Mouse (Mus musculus): ENCODE measurements at regions not wholly inside any gene's neighbourhood (a gene's known extent, or its start where the extent isn't known, plus 50 kb on each side); places are given as distances from the start of the nearest gene placed in this dataset.
"Not testable (repeated sequence)": the region's sequence is repeated elsewhere in the genome, so short reads cannot be mapped to it uniquely, and the experiment has no call there.

DNA sequence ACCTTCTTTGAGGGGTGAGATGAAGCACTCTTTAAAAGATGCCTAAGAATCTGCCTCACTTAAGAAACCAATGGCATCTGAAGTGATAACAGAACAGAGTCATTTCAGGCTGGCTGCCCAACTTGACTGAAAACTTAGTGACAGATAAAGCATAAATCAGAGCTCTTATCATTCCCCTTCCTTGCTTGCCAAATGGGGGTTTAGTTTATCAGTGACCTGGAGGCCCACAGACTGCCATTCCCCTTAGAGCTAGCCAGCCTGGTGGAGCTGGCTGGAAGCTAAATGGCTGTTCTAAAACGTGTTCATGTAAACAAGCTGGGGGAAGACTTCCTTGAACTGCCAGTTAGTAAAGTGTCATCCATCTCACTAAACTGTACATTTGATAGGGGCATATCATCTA, 373.8 kb downstream of the Fbxo8 start:
- no peaks in the 10 kb centered on the region for H3K27me3 ChIP-seq
- CTCF ChIA-PET = interaction anchor here (1.1 kb wide), 1 partner anchor 40 kb away, joined by 3 read pairs; no protein-coding TSS in a partner anchor
- no peak for DNase-seq (ENCODE audit: low read depth, low spot score)

DNA sequence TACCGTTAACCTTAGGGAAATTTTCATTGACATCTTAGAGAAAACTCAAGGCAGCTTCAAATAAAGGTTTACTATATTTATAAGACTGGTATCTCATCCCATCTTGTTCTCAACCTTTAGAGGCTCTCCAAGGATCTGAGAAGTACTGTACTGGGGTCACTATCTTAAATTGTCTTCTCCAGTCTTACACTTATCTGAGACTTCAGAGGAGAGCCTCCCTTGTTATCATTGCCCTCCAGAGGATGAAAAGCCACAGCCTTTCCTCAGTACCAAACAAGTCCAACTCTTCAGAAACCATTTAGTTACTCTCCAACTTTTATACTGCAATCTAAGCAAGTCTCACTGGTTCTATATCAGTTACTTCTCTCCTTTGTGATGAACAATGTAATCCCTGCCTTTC, 376.3 kb downstream of the Fbxo8 start:
- no peak for ATAC-seq
- DNase-seq (ENCODE audit: low read depth, low spot score) = no peak
- ChIA-PET CTCF (no interaction called here), POLR2A (interaction anchor here (0.6 kb wide), 1 partner anchor 475 kb away, joined by 3 read pairs; no protein-coding TSS in a partner anchor)
- H3K27me3 ChIP-seq = no peaks in the 10 kb centered on the region
- in situ Hi-C loops (cut with MboI; ENCODE audit: low pct_unique_long_range_greater_than_20kb) = no loop called here
- no peak for TF ChIP-seq CTCF (IDR thresholded peaks at IDR 0.05)

More for the DNA sequence above, 373.8 kb downstream of the Fbxo8 start:
- ATAC-seq = no peak
- in situ Hi-C loops (cut with MboI; ENCODE audit: low pct_unique_long_range_greater_than_20kb) = no loop called here
- TF ChIP-seq CTCF (IDR thresholded peaks at IDR 0.05) = no peak
- POLR2A ChIA-PET = no interaction called here

DNA sequence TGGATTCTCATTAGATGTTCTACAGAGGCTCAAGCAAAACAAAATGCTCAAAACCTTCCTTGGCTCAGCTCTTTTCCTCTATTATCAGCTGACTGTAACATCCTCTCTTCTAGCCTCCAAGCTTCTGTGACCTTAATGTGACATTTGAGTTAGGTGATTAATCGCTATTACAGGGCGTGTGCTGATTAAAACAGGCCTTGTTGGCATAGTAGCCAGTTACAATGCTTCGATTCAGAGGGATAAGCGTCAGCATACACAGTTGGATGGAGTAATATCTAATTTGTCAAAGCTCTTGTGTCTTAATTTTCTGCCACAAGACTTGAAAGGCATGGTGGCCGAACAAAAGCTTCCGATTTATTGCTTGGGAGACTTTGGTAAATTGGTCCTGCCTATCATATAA, 378.2 kb downstream of the Fbxo8 start:
- ChIA-PET CTCF (no interaction called here), POLR2A (interaction anchor here (0.6 kb wide), 1 partner anchor 11 kb away, joined by 3 read pairs; no protein-coding TSS in a partner anchor)
- no peak for ATAC-seq
- TF ChIP-seq CTCF (IDR thresholded peaks at IDR 0.05) = no peak
- no peaks in the 10 kb centered on the region for H3K27me3 ChIP-seq
- in situ Hi-C loops (cut with MboI; ENCODE audit: low pct_unique_long_range_greater_than_20kb) = no loop called here
- no peak for DNase-seq (ENCODE audit: low read depth, low spot score)

DNA sequence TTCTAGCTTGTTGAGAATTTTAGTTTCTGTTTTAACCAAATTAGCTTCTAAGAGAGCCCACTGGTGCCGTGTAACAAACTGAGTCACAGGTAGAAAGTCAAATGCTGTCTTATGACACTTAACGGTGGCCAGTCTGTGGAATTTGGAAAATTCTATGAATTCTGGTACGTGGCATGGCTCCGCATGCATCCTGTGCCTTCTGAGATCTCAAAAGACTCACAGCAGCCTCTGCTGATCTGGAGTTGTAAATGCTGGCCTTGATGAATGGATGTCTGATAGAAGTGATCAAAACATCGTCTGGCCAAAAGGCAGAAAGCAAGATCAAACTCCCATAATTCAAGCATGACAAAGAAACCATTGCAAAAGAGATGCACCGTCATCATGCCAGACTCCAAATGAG, 381.5 kb downstream of the Fbxo8 start:
- ATAC-seq (peak; percentile 85), DNase-seq (ENCODE audit: low read depth, low spot score) (no peak)
- TF ChIP-seq CTCF (IDR thresholded peaks at IDR 0.05) = peak; percentile 61
- in situ Hi-C loops (cut with MboI; ENCODE audit: low pct_unique_long_range_greater_than_20kb) = no loop called here
- POLR2A ChIA-PET = no interaction called here
- H3K27me3 ChIP-seq = no peaks in the 10 kb centered on the region
- CTCF ChIA-PET = interaction anchor here (1.4 to 2.3 kb wide), 2 partner anchors 10 to 49 kb away, joined by 3 to 7 read pairs; no protein-coding TSS in a partner anchor

DNA sequence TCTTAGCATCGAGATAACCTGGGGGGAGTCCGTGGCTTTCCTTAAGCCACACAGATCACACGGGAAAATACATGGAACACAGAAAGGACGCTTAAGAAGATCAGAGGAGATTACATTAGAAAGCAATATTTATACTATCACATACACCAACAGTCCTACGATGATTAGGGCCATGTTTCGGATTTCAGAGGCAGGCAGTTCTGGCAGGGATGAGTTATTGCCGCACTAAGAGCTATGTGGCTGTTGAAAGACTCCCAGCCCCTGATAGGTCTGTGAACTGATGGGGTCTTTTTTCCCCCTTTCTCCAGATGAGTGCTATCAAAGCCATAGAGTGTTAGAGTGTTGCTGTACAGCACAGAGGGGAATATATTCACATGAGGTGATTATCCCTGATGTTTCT, 358.6 kb upstream of the Hand2 start:
- no peak for TF ChIP-seq CTCF (IDR thresholded peaks at IDR 0.05)
- no peaks in the 10 kb centered on the region for H3K27me3 ChIP-seq
- in situ Hi-C loops (cut with MboI; ENCODE audit: low pct_unique_long_range_greater_than_20kb) = no loop called here
- ChIA-PET POLR2A (no interaction called here), CTCF (interaction anchor here (1.3 kb wide), 1 partner anchor 11 kb away, joined by 3 read pairs; no protein-coding TSS in a partner anchor)
- DNase-seq (ENCODE audit: low read depth, low spot score) (no peak), ATAC-seq (no peak)

DNA sequence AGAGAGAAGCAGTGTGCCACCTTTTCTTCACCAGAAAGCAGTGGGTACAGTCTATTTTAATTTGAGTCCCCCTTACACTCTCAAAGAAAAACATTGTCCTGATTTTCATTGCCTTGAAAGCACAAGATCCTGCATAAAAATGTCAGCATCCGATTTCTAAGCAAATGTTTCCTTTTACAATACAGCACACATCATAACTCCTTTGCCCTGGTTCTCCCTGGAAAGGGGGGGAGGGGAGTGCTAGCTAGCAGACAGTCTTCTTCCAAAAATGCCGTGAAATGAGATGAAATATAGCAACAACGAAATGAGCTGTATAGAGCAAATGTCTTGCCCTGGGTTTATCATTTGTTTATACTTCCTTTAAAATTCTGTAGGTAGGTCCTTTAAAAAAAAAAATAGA, 350.5 kb upstream of the Hand2 start:
- in situ Hi-C loops (cut with MboI; ENCODE audit: low pct_unique_long_range_greater_than_20kb) = no loop called here
- TF ChIP-seq CTCF (IDR thresholded peaks at IDR 0.05) = no peak
- no peak for ATAC-seq
- DNase-seq (ENCODE audit: low read depth, low spot score) = no peak
- POLR2A ChIA-PET = interaction anchor here (0.7 kb wide), 1 partner anchor 284 kb away, joined by 9 read pairs; no protein-coding TSS in a partner anchor
- no peaks in the 10 kb centered on the region for H3K27me3 ChIP-seq
- CTCF ChIA-PET = interaction anchor here (2.0 kb wide), 1 partner anchor 13 kb away, joined by 5 read pairs; no protein-coding TSS in a partner anchor

DNA sequence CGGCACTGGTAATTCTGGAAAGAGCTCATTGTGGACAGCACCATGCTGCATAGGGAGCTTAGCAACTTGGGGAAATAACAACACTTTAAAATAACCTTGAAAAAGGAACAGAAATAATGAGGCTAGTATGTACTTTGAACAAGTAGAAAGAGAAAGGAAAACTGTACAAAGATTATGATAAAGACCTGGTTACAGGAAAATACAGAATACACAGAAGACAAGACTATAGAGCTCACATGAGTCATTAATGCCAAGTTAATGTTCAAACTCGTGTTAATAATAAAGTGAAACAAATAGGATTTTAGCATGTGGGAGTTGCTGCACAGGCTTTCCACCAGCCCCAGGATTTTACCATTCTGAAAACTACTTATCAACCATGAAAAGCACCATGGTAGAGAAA, 341.8 kb upstream of the Hand2 start:
- in situ Hi-C loops (cut with MboI; ENCODE audit: low pct_unique_long_range_greater_than_20kb) = no loop called here
- H3K27me3 ChIP-seq = no peaks in the 10 kb centered on the region
- DNase-seq (ENCODE audit: low read depth, low spot score) = peak; percentile 47
- ChIA-PET POLR2A (interaction anchor here (1.0 kb wide), 1 partner anchor 19 kb away, joined by 3 read pairs; no protein-coding TSS in a partner anchor), CTCF (interaction anchor here (0.6 kb wide), 1 partner anchor 46 kb away, joined by 3 read pairs; no protein-coding TSS in a partner anchor)
- peak; percentile 80 for ATAC-seq
- no peak for TF ChIP-seq CTCF (IDR thresholded peaks at IDR 0.05)

DNA sequence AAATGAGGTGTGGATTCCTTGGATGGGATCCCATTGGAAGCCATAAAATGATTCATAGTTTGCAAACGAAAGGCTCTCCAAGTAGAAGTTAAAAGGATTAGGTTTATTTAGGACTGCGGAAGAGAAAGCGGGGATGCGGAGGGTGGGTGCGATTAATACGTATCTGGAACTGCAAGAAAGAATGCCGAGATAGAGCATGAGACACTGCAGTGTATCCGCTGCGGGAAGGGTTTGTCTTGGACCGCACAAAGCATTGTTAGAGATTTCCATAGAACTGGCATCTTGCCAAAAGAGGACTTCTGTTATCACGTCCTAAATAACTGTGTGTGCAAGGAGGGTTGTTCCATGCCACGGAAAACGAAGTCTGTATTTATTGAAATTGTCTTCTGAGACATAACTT, 341.4 kb upstream of the Hand2 start:
- in situ Hi-C loops (cut with MboI; ENCODE audit: low pct_unique_long_range_greater_than_20kb) = no loop called here
- ATAC-seq (no peak), DNase-seq (ENCODE audit: low read depth, low spot score) (peak; percentile 1)
- no peak for TF ChIP-seq CTCF (IDR thresholded peaks at IDR 0.05)
- CTCF ChIA-PET = no interaction called here
- H3K27me3 ChIP-seq = no peaks in the 10 kb centered on the region
- POLR2A ChIA-PET = interaction anchor here (0.6 to 1.0 kb wide), 2 partner anchors 14 to 19 kb away, joined by 3 read pairs; no protein-coding TSS in a partner anchor

DNA sequence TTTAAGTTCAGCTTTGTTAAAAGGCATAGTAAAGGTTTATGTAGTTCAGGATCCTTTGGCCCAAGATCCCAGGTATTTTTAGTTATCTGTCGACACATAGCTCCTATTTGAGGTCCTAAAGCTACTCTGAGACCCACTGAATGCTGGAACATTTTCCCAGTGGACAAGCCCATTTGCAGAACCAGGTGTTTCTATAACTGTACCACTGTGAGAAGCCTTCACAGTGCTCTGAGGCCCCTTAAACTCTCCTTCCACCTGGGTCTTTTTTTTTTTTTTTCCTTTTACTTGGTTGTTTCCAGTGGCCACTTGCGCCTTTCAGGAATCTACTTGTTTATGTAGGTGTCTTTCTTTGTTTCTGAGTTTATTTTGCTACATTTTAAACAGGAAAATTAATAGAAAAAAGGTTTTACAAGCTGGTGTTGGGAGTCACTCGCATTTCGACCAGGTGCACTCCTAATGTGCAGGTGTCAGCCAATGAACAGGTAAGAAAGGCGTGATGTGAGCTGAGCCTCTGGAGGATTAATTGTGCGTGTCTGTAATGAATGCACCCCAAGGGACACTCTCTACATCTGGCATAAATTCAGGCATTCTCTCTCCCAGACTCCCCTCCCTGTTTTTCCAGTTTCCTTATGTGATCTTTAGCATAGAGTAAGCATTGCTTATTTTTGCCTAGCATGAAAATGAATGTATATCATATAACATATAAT, 310.3 kb upstream of the Hand2 start:
- H3K27me3 ChIP-seq = no peaks in the 10 kb centered on the region
- in situ Hi-C loops (cut with MboI; ENCODE audit: low pct_unique_long_range_greater_than_20kb) = no loop called here
- no peak for TF ChIP-seq CTCF (IDR thresholded peaks at IDR 0.05)
- POLR2A ChIA-PET = no interaction called here
- DNase-seq (ENCODE audit: low read depth, low spot score) (no peak), ATAC-seq (no peak)
- CTCF ChIA-PET = interaction anchor here (2.2 kb wide), 1 partner anchor 13 kb away, joined by 8 read pairs; no protein-coding TSS in a partner anchor

DNA sequence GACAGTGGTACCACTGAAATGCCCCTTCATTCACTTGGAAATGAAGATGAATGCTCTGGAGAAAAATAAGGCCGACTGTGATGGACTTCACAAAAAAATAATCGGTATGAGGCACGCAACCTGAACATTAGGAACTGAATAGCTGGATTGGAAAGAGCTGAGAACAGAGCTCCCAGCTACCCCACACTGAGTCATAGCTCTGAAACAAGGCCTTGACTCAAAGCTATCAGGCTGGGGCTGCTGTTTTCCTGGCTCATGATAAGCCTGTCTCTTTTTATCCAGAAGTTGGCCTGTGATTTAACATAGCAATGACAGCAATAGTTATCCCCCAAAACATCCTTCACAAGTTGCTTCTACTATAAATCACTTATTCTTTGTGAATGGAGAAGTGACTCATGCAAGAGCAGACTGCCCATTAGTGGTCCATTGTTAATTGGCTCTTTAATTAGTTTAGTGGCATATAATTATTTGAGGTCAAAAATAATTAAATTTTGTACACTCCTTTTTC, 306.9 kb upstream of the Hand2 start:
- DNase-seq (ENCODE audit: low read depth, low spot score) = no peak
- no peak for TF ChIP-seq CTCF (IDR thresholded peaks at IDR 0.05)
- ATAC-seq = no peak
- POLR2A ChIA-PET = no interaction called here
- in situ Hi-C loops (cut with MboI; ENCODE audit: low pct_unique_long_range_greater_than_20kb) = no loop called here
- H3K27me3 ChIP-seq = no peaks in the 10 kb centered on the region
- CTCF ChIA-PET = no interaction called here

DNA sequence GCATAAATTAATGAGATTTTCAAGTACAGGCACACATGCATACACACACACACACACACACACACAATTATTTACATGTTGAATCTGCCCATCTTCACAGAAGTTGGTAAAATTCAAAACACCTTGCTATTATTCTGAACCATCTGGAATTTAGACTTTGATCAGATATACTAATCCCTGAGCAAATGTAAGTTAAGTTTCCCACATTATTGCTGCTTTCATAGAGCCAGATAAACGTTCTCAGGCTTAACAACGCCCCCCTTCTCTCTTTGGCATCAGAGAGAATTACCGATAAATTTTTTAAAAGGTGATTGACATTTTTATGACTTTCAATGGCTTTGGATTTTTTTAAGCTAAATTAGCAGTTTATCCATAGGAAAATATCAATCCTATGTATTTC, 304.5 kb upstream of the Hand2 start:
- in situ Hi-C loops (cut with MboI; ENCODE audit: low pct_unique_long_range_greater_than_20kb) = no loop called here
- H3K27me3 ChIP-seq = no peaks in the 10 kb centered on the region
- ChIA-PET POLR2A (no interaction called here), CTCF (interaction anchor here (0.6 kb wide), 1 partner anchor 59 kb away, joined by 3 read pairs; no protein-coding TSS in a partner anchor)
- no peak for TF ChIP-seq CTCF (IDR thresholded peaks at IDR 0.05)
- ATAC-seq (no peak), DNase-seq (ENCODE audit: low read depth, low spot score) (no peak)

DNA sequence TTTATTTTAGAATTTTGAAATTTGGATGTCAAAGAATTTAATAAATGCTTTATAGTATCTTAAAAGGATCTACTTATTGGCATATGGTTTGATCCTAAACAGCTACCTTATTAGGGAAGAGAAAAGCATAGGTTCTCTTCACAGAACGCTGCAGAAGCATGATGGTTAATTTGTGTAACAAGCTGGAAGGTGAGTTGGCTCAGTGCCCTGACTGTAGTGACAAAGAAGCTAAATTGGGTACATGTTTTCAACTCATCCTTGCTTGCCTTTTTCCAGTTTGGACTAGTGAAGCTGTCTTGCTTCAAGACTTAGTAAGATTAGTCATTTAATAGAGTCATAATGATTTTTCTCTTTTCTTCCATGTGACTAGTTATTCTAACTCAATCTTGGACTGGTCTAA, 292.7 kb upstream of the Hand2 start:
- DNase-seq (ENCODE audit: low read depth, low spot score); ATAC-seq; in situ Hi-C loops (cut with MboI; ENCODE audit: low pct_unique_long_range_greater_than_20kb); H3K27me3 ChIP-seq; POLR2A ChIA-PET; CTCF ChIA-PET: not testable (repeated sequence)

Measured in Patski (cell line).